Mouse (Mus musculus) c-Kit-positive CD71-negative TER-119-negative erythroid progenitor cells, embryonic 14.5 days (primary cell): Measurements from ENCODE around the gene Slc16a2.

Experiments
- DNase-seq: peaks from one replicate; pipeline ENCODE4 v3.0.0-alpha.2; 2013; ENCODE audit warnings: low read depth

Slc16a2 gene

GRCm38 (mm10) chrX:103652048-103652447, 169.7 kb downstream of the Slc16a2 start:
- DNase-seq: no peak
